Comparison of ENCODE assay signal across 23 mouse cellular contexts in genomic region chr4:101682620-101683019, GRCm38 (mm10). TPM values are rescaled to one million over a fixed set of nuclear protein-coding genes. Genes with fewer than 3 reads are reported as not detected.
"Had no signal": no experiment of that assay in that cellular context is flagged by ENCODE, and none has a peak within 500 bp of the region (broad histone marks: within the 10 kb centered on the region; RNA-seq: fewer than 3 reads in every experiment).

No protein-coding gene starts in this region.

- H3K36me3 ChIP-seq: heart, embryonic 10.5 days; heart, embryonic 12.5 days; hindbrain, embryonic 13.5 days; hindbrain, embryonic 15.5 days; kidney, embryonic 15.5 days; limb, embryonic 13.5 days; limb, embryonic 15.5 days; liver, embryonic 13.5 days had no signal

- H3K4me2 ChIP-seq: heart, embryonic 12.5 days; hindbrain, embryonic 13.5 days; hindbrain, embryonic 15.5 days; kidney, embryonic 15.5 days; limb, embryonic 13.5 days; limb, embryonic 15.5 days; liver, embryonic 13.5 days had no signal

- DNase-seq: gastrocnemius, postnatal 14 days; gastrocnemius, postnatal 36 days; heart, postnatal 36 days; kidney, adult 11 months; kidney, adult 2 months; kidney, adult 9 months; kidney, postnatal 14 days; kidney, postnatal 36 days; layer of hippocampus, adult 9-11 months; layer of hippocampus, postnatal 36 days; left cerebral cortex, postnatal 4 days; liver, embryonic 13.5 days had no signal

- H3K4me3 ChIP-seq: heart, embryonic 10.5 days; heart, embryonic 12.5 days; hindbrain, embryonic 13.5 days; hindbrain, embryonic 15.5 days; kidney, embryonic 15.5 days; limb, embryonic 13.5 days; limb, embryonic 15.5 days; liver, embryonic 13.5 days had no signal

- H3K9me3 ChIP-seq: heart, embryonic 10.5 days; heart, embryonic 12.5 days; hindbrain, embryonic 13.5 days; hindbrain, embryonic 15.5 days; kidney, embryonic 15.5 days; limb, embryonic 13.5 days; limb, embryonic 15.5 days; liver, embryonic 13.5 days had no signal

- H3K4me1 ChIP-seq: heart, embryonic 10.5 days; heart, embryonic 12.5 days; hindbrain, embryonic 13.5 days; hindbrain, embryonic 15.5 days; kidney, embryonic 15.5 days; limb, embryonic 13.5 days; limb, embryonic 15.5 days; liver, embryonic 13.5 days had no signal

- H3K27me3 ChIP-seq: heart, embryonic 12.5 days; hindbrain, embryonic 13.5 days; hindbrain, embryonic 15.5 days; kidney, embryonic 15.5 days; limb, embryonic 13.5 days; limb, embryonic 15.5 days; liver, embryonic 13.5 days had no signal

- H3K27ac ChIP-seq: heart, embryonic 10.5 days; hindbrain, embryonic 13.5 days; hindbrain, embryonic 15.5 days; hindbrain, postnatal 0 days; kidney, embryonic 15.5 days; kidney, postnatal 0 days; limb, embryonic 13.5 days; limb, embryonic 15.5 days; liver, embryonic 13.5 days had no signal

- H3K9ac ChIP-seq: heart, embryonic 12.5 days; hindbrain, embryonic 13.5 days; hindbrain, embryonic 15.5 days; kidney, embryonic 15.5 days; limb, embryonic 13.5 days; limb, embryonic 15.5 days; liver, embryonic 13.5 days had no signal

- ATAC-seq: hindbrain, postnatal 0 days; intestine, embryonic 16.5 days had no signal

RNA-seq across cellular contexts. Expression of gene Lepr, which starts 34.6 kb away (rescaled TPM):
- total RNA-seq: hematopoietic stem cell, adult 5-6 weeks had no signal
